Mouse (Mus musculus): ENCODE data around the gene Jam2. TPM values are rescaled to one million over a fixed set of nuclear protein-coding genes. Genes with fewer than 3 reads are reported as not detected.

Jam2 gene
- polyA plus RNA-seq (2014; fragmentation: Nextera tagmentation; extraction: Ambion mirVana) = 8.1 and 9.8 TPM in 2 replicates

DNA sequence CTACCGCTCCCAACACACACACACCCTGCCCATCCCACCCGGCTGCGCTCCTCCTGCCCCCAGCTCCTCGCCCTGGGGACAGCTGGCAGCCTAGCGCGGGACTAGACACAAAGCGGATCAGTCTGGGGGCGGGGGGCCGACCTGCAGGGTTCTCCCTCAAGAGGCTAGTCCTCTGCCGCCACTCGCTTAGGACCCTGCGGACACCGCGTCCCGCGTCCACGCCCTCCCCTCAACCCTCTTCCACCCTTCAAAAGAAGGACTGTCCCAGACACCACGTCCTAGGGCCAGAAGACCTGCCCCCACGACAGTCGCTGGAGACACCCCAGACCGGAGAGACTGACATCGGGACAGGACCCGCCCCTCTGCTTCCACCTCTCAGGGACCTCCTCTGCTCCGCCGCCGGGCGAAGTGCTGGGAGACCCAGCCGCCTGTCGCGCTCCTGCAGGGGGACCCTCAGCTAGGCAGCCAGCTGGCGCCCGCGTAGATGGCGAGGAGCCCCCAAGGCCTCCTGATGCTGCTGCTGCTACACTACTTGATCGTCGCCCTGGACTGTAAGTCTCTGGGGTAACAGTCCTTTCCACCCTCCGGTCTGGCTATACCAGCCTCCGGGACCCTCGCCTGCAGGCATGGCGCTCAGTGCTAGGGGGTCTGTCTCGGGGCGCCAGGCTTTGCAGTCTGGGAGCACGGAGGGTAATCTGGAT, at the start of gene Jam2:
Gene Jam2, plus strand, starts transcription at position 121 of the 701 bp plus-strand sequence.
- Histone ChIP-seq H3K36me3 (ENCODE audit: control insufficient read depth, insufficient read depth, low read length) (no peaks in the 10 kb centered on the region), H3K9ac (ENCODE audit: low read depth, low read length) (peak within 1 kb of the TSS; percentile 67), H3K27me3 (ENCODE audit: control insufficient read depth, insufficient read depth, low read length) (peaks cover 6% of the 10 kb centered on the region; the same call in 1 of the 2 replicates), H3K4me2 (peak within 1 kb of the TSS; percentile 99), H3K4me3 (ENCODE audit: low read depth, low read length) (peak within 1 kb of the TSS; percentile 58), H3K9me3 (replicated peaks; ENCODE audit: control insufficient read depth, low read length) (no peaks in the 10 kb centered on the region), H3K27ac (ENCODE audit: low read depth, low read length) (no peak within 1 kb of the TSS), H3K4me1 (ENCODE audit: control insufficient read depth, insufficient read depth, low read length) (peaks cover 2% of the 10 kb centered on the region; the same call in 1 of the 2 replicates)
- peak; percentile 78 for ATAC-seq (replicated peaks; ENCODE audit: insufficient number of reproducible peaks, low FRiP score, low TSS enrichment)
- WGBS (ENCODE audit: insufficient replicate concordance) = under 1% methylated on average over 43 of the region's 43 CpGs

GRCm38 (mm10) chr16:84734806-84735165, 39.1 kb upstream of the Jam2 start:
- WGBS (ENCODE audit: insufficient replicate concordance) = 2% methylated on average over 15 of the region's 15 CpGs
- no peaks in the 10 kb centered on the region for H3K36me3 ChIP-seq (ENCODE audit: control insufficient read depth, insufficient read depth, low read length)
- H3K27me3 ChIP-seq (ENCODE audit: control insufficient read depth, insufficient read depth, low read length) = no peaks in the 10 kb centered on the region
- H3K27ac ChIP-seq (ENCODE audit: low read depth, low read length) = 0 out of 2 replicates have a peak overlapping the region, but pooled peaks have one; percentile 43
- peak overlapping the region; percentile 73 for H3K4me2 ChIP-seq
- no peaks in the 10 kb centered on the region for H3K9me3 ChIP-seq (replicated peaks; ENCODE audit: control insufficient read depth, low read length)
- peaks cover 5% of the 10 kb centered on the region; the same call in 1 of the 2 replicates for H3K4me1 ChIP-seq (ENCODE audit: control insufficient read depth, insufficient read depth, low read length)
- H3K4me3 ChIP-seq (ENCODE audit: low read depth, low read length) = peak overlapping the region; percentile 74
- ATAC-seq (replicated peaks; ENCODE audit: insufficient number of reproducible peaks, low FRiP score, low TSS enrichment) = peak; percentile 11; the same call in 1 of the 2 replicates
- peak overlapping the region; percentile 81 for H3K9ac ChIP-seq (ENCODE audit: low read depth, low read length)

GRCm38 (mm10) chr16:84735166-84736105, 38.5 kb upstream of the Jam2 start, which contains the start of gene Mrpl39:
Gene Mrpl39 (minus strand): TSS chr16:84735742.
- Histone ChIP-seq H3K4me2 (peak within 1 kb of the TSS; percentile 73), H3K27ac (ENCODE audit: low read depth, low read length) (peak within 1 kb of the TSS; percentile 43; the same call in 1 of the 2 replicates), H3K36me3 (ENCODE audit: control insufficient read depth, insufficient read depth, low read length) (no peaks in the 10 kb centered on the region), H3K4me3 (ENCODE audit: low read depth, low read length) (peak within 1 kb of the TSS; percentile 74), H3K27me3 (ENCODE audit: control insufficient read depth, insufficient read depth, low read length) (no peaks in the 10 kb centered on the region), H3K9ac (ENCODE audit: low read depth, low read length) (peak within 1 kb of the TSS; percentile 81), H3K4me1 (ENCODE audit: control insufficient read depth, insufficient read depth, low read length) (peaks cover 5% of the 10 kb centered on the region; the same call in 1 of the 2 replicates), H3K9me3 (replicated peaks; ENCODE audit: control insufficient read depth, low read length) (no peaks in the 10 kb centered on the region)
- ATAC-seq (replicated peaks; ENCODE audit: insufficient number of reproducible peaks, low FRiP score, low TSS enrichment) = peak; percentile 96
- 1% methylated on average over 65 of the region's 66 CpGs for WGBS (ENCODE audit: insufficient replicate concordance)

GRCm38 (mm10) chr16:84737358-84737757, 36.6 kb upstream of the Jam2 start:
- H3K27me3 ChIP-seq (ENCODE audit: control insufficient read depth, insufficient read depth, low read length) = no peaks in the 10 kb centered on the region
- peaks cover 5% of the 10 kb centered on the region; the same call in 1 of the 2 replicates for H3K4me1 ChIP-seq (ENCODE audit: control insufficient read depth, insufficient read depth, low read length)
- no peak for ATAC-seq (replicated peaks; ENCODE audit: insufficient number of reproducible peaks, low FRiP score, low TSS enrichment)
- H3K4me3 ChIP-seq (ENCODE audit: low read depth, low read length) = no peak overlapping the region
- H3K9ac ChIP-seq (ENCODE audit: low read depth, low read length) = no peak overlapping the region
- no peak overlapping the region for H3K4me2 ChIP-seq
- no peaks in the 10 kb centered on the region for H3K36me3 ChIP-seq (ENCODE audit: control insufficient read depth, insufficient read depth, low read length)
- 74% methylated on average over 3 of the region's 3 CpGs for WGBS (ENCODE audit: insufficient replicate concordance)
- no peak overlapping the region for H3K27ac ChIP-seq (ENCODE audit: low read depth, low read length)
- H3K9me3 ChIP-seq (replicated peaks; ENCODE audit: control insufficient read depth, low read length) = no peaks in the 10 kb centered on the region

DNA sequence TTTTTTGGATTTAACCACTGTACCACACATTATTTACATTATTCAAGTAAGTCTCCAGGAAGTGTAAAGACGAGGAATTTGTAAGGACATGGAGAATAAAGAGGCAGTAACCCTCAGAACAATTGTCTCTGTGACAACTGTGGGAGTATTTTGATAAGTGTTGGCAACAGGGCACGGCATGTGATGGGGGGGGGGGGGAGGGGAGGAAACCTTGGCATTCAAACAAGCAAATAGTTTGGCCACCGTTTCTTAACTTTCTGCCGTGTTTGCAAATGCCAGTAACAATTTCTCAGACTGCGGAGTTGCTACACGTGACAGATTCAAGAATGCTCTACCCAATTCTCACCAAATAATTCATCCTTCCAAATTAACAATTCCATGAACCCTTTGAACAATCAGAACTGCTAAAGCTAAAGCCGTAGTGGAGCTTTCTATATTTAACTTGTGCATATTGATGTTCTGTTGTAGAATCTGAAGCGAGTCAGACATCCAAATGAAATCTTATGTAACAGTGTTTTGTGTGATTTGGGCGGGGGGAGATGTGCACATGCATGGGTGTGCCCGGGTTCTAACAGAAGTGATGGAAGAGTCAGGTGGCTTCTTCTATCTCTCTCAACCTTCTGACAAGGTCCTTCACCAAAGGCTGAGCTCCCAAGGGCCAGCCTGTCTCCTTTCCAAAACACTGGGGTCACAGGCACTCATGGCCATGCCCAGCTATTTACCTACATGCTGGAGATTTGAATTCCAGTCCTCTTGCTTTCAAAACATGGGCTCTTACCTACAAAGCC, 29.0 kb upstream of the Jam2 start:
- no peaks in the 10 kb centered on the region for H3K9me3 ChIP-seq (replicated peaks; ENCODE audit: control insufficient read depth, low read length)
- H3K4me1 ChIP-seq (ENCODE audit: control insufficient read depth, insufficient read depth, low read length) = no peaks in the 10 kb centered on the region
- H3K27me3 ChIP-seq (ENCODE audit: control insufficient read depth, insufficient read depth, low read length) = no peaks in the 10 kb centered on the region
- no peaks in the 10 kb centered on the region for H3K36me3 ChIP-seq (ENCODE audit: control insufficient read depth, insufficient read depth, low read length)
- H3K4me3 ChIP-seq (ENCODE audit: low read depth, low read length) = no peak overlapping the region
- WGBS (ENCODE audit: insufficient replicate concordance) = 70% methylated on average over 10 of the region's 10 CpGs
- ATAC-seq (replicated peaks; ENCODE audit: insufficient number of reproducible peaks, low FRiP score, low TSS enrichment) = no peak
- no peak overlapping the region for H3K9ac ChIP-seq (ENCODE audit: low read depth, low read length)
- H3K27ac ChIP-seq (ENCODE audit: low read depth, low read length) = no peak overlapping the region
- no peak overlapping the region for H3K4me2 ChIP-seq

DNA sequence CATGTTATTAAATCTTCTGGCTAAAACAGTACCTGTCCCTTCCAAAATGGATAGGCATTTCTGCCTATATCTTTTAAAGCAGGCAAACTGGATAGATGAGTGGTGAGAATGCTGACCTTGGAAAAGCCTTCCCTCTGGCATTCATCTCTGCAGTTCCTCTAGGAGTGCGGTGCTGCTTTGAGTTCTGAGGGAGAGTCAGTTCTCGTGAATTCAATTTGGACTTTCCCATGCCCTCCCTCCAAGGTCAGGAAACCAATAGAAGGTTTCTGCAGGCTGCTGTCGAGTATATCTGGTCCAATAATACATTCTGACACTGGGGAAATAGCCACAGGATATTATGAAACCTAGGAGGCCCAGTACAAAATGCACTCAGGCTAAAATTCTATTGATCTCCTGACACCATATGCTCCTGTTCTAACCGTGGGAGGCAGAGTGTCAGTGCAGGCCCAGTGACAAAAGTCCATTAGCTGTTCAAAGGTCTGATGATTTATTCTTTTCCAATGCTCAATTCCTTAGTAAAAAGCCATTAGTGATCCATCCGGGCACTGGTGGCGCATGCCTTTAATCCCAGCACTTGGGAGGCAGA, 28.1 kb upstream of the Jam2 start:
- H3K4me3 ChIP-seq (ENCODE audit: low read depth, low read length) = no peak overlapping the region
- H3K9ac ChIP-seq (ENCODE audit: low read depth, low read length) = no peak overlapping the region
- WGBS (ENCODE audit: insufficient replicate concordance) = 64% methylated on average over 6 of the region's 6 CpGs
- H3K27ac ChIP-seq (ENCODE audit: low read depth, low read length) = no peak overlapping the region
- H3K4me2 ChIP-seq = no peak overlapping the region
- H3K9me3 ChIP-seq (replicated peaks; ENCODE audit: control insufficient read depth, low read length) = no peaks in the 10 kb centered on the region
- H3K36me3 ChIP-seq (ENCODE audit: control insufficient read depth, insufficient read depth, low read length) = no peaks in the 10 kb centered on the region
- no peaks in the 10 kb centered on the region for H3K27me3 ChIP-seq (ENCODE audit: control insufficient read depth, insufficient read depth, low read length)
- H3K4me1 ChIP-seq (ENCODE audit: control insufficient read depth, insufficient read depth, low read length) = no peaks in the 10 kb centered on the region
- ATAC-seq (replicated peaks; ENCODE audit: insufficient number of reproducible peaks, low FRiP score, low TSS enrichment) = no peak

- WGBS (ENCODE audit: insufficient replicate concordance) = 79% methylated on average over 8 of the region's 8 CpGs
- H3K9me3 ChIP-seq (replicated peaks; ENCODE audit: control insufficient read depth, low read length) = no peaks in the 10 kb centered on the region
- ATAC-seq (replicated peaks; ENCODE audit: insufficient number of reproducible peaks, low FRiP score, low TSS enrichment) = no peak
- no peak overlapping the region for H3K4me2 ChIP-seq
- no peaks in the 10 kb centered on the region for H3K36me3 ChIP-seq (ENCODE audit: control insufficient read depth, insufficient read depth, low read length)
- no peaks in the 10 kb centered on the region for H3K27me3 ChIP-seq (ENCODE audit: control insufficient read depth, insufficient read depth, low read length)
- no peak overlapping the region for H3K4me3 ChIP-seq (ENCODE audit: low read depth, low read length)
- no peak overlapping the region for H3K9ac ChIP-seq (ENCODE audit: low read depth, low read length)
- H3K27ac ChIP-seq (ENCODE audit: low read depth, low read length) = no peak overlapping the region
- H3K4me1 ChIP-seq (ENCODE audit: control insufficient read depth, insufficient read depth, low read length) = no peaks in the 10 kb centered on the region
Measured at GRCm38 (mm10) chr16:84767956-84768355, 6.0 kb upstream of the Jam2 start.

DNA sequence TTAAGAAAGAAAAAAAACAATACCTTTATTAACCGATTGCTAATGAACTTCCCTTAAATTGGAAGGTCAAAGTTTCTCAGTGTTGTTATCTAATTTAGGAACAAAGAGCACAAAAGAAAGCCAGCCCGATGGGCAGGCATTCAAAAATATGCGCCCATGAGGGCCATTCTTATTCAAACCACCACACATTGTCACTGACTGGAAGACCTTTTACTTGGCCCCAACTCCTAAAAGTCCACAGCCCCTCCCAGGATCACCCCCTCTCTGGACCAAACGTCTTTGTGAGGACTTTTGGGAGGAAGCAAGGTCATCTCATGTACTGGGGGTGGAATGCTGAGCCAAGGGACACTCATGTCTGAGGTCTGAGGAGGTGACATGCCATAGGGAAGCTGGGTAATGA, 4.7 kb upstream of the Jam2 start:
- H3K4me2 ChIP-seq = no peak overlapping the region
- no peaks in the 10 kb centered on the region for H3K36me3 ChIP-seq (ENCODE audit: control insufficient read depth, insufficient read depth, low read length)
- H3K4me1 ChIP-seq (ENCODE audit: control insufficient read depth, insufficient read depth, low read length) = no peaks in the 10 kb centered on the region
- no peak for ATAC-seq (replicated peaks; ENCODE audit: insufficient number of reproducible peaks, low FRiP score, low TSS enrichment)
- H3K9ac ChIP-seq (ENCODE audit: low read depth, low read length) = no peak overlapping the region
- H3K9me3 ChIP-seq (replicated peaks; ENCODE audit: control insufficient read depth, low read length) = no peaks in the 10 kb centered on the region
- 64% methylated on average over 4 of the region's 4 CpGs for WGBS (ENCODE audit: insufficient replicate concordance)
- H3K27ac ChIP-seq (ENCODE audit: low read depth, low read length) = no peak overlapping the region
- no peak overlapping the region for H3K4me3 ChIP-seq (ENCODE audit: low read depth, low read length)
- H3K27me3 ChIP-seq (ENCODE audit: control insufficient read depth, insufficient read depth, low read length) = no peaks in the 10 kb centered on the region; the same call in 1 of the 2 replicates

Measured in heart, embryonic 11.5 days (tissue).